ENCODE assay signal across 15 mouse cellular contexts in genomic region chr4:131656034-131656433, GRCm38 (mm10).
"Had no signal": no experiment of that assay in that cellular context is flagged by ENCODE, and none has a peak within 500 bp of the region (broad histone marks: within the 10 kb centered on the region; RNA-seq: fewer than 3 reads in every experiment).

No protein-coding gene starts in this region.

- H3K9ac ChIP-seq: intestine, embryonic 15.5 days; limb, embryonic 15.5 days; liver, embryonic 12.5 days; lung, embryonic 14.5 days; midbrain, embryonic 15.5 days had no signal

- H3K4me2 ChIP-seq: intestine, embryonic 15.5 days; limb, embryonic 15.5 days; liver, embryonic 12.5 days; lung, embryonic 14.5 days; midbrain, embryonic 11.5 days; midbrain, embryonic 15.5 days had no signal

- H3K36me3 ChIP-seq: intestine, embryonic 15.5 days; limb, embryonic 15.5 days; liver, embryonic 12.5 days; midbrain, embryonic 15.5 days had no signal

- H3K4me1 ChIP-seq: limb, embryonic 15.5 days; liver, embryonic 12.5 days; midbrain, embryonic 15.5 days had no signal

- H3K9me3 ChIP-seq: intestine, embryonic 15.5 days; limb, embryonic 15.5 days; liver, embryonic 12.5 days; midbrain, embryonic 15.5 days had no signal

- ATAC-seq: intestine, embryonic 15.5 days; liver, embryonic 12.5 days; midbrain, embryonic 15.5 days had no signal

- H3K27me3 ChIP-seq: intestine, embryonic 15.5 days; limb, embryonic 15.5 days; liver, embryonic 12.5 days; midbrain, embryonic 15.5 days had no signal

- DNase-seq: kidney, adult 18-20 months; kidney, postnatal 25 days; lung, embryonic 14.5 days; lung, postnatal 10 days; lung, postnatal 4 days; right cerebral cortex, adult 18-20 months; spleen, adult 18-20 months; thymus, adult 18-20 months; thymus, postnatal 14 days had no signal

- H3K4me3 ChIP-seq: intestine, embryonic 15.5 days; left cerebral cortex, adult 2 months; limb, embryonic 15.5 days; liver, embryonic 12.5 days; midbrain, embryonic 15.5 days had no signal

- H3K27ac ChIP-seq: intestine, embryonic 15.5 days; left cerebral cortex, adult 2 months; limb, embryonic 15.5 days; liver, embryonic 12.5 days; midbrain, embryonic 15.5 days had no signal
